Mouse (Mus musculus): ENCODE measurements around the gene Hoxb3. TPM values are rescaled to one million over a fixed set of nuclear protein-coding genes. Genes with fewer than 3 reads are reported as not detected.

Gene Hoxb3
- total RNA-seq, 2 experiments from 2014 or later: not detected

DNA sequence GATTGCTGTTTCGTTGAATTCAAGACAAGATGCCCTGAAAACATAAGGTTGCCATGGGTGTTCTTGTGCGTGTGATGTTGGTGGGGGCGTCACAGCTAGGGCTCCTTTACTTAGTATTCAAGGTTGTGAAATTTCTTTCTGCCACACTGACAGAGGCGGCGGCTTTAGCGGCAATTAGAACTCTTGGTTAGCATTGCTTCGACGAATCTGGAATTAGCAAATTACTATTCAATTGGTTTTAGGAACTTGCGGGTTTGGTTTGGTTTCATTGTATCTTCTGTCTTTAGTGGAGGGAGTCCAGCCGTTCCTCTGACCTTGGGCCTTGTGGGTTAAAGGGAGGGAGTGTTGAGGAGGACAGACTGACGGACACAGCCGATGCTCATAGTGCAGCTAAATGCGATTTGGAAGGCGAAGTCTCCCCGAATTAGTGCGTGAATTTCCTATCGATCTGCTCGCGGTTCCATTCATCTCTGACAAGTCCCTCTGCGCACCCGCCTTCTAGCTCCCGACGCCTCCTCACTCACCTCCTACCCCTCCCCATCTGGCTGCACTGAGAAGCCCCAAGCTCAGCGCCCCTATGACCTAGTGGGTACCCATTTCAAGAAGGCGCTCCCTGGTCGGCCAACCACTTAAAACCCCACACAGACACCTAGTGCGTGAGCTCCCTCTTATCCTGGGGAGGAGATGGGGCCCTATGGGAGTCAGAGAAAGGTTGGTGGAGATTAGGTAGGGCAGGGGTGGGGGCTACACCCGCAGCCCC lies 5.3 kb upstream of the Hoxb3 start, which contains the start of gene Hoxb4:
TSS of gene Hoxb4 (plus strand) at position 660 of the 760 bp plus-strand sequence.
- DNase-seq (ENCODE audit: low spot score in 2 of 2): no peak

DNA sequence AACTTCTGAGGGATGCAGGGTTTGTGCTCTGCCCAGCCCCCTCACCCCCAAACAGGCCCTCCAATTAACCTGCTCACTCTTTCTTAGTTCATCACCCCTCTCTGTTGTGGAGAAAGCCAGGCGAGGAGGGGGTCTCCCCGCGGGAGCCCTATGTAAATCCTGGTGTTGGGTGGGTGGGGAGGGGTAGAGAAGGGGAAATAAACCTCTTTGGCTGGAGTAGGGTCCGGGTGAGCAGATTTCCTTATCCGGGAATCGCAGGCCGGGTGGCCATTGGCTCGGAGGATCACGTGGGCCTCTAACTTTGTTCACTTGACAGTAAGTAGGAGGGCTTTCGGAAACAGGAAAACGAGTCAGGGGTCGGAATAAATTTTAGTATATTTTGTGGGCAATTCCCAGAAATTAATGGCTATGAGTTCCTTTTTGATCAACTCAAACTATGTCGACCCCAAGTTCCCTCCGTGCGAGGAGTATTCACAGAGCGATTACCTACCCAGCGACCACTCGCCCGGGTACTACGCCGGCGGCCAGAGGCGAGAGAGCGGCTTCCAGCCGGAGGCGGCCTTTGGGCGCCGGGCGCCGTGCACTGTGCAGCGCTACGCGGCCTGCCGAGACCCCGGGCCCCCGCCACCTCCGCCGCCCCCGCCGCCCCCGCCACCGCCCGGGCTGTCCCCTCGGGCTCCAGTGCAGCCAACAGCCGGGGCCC lies 4.6 kb upstream of the Hoxb3 start:
- DNase-seq (ENCODE audit: low spot score in 2 of 2): no peak

DNA sequence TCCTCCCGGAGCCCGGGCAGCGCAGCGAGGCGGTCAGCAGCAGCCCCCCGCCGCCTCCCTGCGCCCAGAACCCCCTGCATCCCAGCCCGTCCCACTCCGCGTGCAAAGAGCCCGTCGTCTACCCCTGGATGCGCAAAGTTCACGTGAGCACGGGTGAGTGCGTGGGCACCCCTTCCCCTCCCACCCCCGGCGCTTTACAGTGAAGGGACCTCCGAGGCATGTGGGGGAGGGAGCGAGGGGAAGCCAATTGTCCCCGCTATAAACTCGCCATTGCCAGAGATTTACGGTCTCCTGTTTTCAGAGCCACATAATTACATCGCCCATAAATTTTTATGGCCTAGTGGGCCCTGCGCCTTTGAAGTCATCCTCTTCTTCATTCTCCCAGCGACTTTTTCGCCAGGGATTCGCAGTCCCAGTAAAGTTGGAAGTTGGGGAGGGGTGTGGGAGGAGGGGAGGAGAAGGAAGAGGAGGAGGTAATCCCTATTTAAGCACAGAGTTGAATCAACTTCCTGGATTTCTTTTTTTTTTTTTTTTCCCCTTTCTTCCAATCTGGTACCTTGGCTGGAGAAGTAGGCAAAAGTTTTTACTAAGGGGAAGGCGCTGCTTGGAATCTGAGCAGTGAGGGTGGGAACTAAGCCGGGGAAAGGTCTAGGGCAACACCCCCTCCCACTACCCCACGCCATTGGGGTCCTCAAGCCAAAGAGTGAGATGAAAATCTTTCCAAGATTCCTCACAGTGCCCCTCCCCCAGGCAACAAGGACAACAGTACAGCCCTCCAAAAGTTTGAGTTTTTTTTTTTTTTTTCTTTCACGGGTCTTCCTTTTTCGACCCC lies 3.8 kb upstream of the Hoxb3 start:
- no peak for DNase-seq (ENCODE audit: low spot score in 2 of 2)

DNA sequence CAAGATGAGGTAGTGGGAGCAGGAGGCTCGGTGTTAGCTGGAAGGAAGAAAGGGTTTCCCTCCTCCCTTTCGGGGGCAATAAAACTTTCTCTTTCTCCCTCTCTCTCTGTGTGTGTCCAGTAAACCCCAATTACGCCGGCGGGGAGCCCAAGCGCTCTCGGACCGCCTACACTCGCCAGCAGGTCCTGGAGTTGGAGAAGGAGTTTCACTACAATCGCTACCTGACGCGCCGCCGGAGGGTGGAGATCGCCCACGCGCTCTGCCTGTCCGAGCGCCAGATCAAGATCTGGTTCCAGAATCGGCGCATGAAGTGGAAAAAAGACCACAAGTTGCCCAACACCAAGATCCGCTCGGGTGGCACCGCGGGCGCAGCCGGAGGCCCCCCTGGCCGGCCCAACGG lies 3.2 kb upstream of the Hoxb3 start:
- no peak for DNase-seq (ENCODE audit: low spot score in 2 of 2)

DNA sequence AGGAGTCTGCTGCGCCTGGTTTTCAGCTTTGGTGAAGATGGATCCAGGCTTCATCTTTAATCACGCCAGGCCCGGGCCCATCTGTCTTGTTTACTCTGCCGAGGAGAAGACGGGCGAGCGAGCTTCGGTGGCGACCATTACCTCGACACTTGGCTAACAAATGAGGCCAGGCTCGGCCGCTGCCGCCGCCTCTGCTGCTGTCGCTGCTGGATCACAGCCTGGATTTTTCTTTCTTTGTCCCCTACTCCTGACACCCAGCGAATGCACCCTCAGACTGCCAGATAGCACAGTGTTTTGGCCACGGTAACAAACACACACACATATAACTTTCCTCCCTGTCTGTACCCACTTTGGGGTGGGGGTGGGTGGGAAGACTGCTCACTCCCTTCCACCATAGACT lies 2.4 kb upstream of the Hoxb3 start:
- no peak for DNase-seq (ENCODE audit: low spot score in 2 of 2)

DNA sequence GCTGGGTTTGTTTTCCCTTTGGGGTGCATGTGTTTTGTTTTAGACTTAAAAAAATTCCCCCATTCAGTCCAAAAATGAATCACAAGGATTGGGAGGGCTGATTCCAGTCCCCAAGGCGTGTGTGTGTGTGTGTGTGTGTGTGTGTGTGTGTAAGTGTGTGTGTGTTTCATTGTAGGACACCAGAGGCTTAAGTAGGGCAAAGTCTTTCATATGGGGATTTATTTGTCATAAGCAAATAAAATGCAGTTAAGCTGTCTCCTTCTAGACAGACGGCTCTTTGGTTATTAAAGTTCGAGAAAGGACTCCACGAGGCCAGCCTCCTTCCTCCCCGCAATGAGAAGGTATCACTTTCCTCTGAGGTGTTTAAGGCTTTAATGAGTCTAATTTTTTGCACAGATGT lies 1.3 kb upstream of the Hoxb3 start:
- no peak for DNase-seq (ENCODE audit: low spot score in 2 of 2)

- DNase-seq (ENCODE audit: low spot score in 2 of 2): no peak
Observed at GRCm38 (mm10) chr11:96322738-96323137, 388 bp upstream of the Hoxb3 start.

- no peak for DNase-seq (ENCODE audit: low spot score in 2 of 2)
Observed at GRCm38 (mm10) chr11:96324125-96324524, 999 bp downstream of the Hoxb3 start.

- no peak for DNase-seq (ENCODE audit: low spot score in 2 of 2)
Observed at GRCm38 (mm10) chr11:96324965-96325364, 1.8 kb downstream of the Hoxb3 start.

DNA sequence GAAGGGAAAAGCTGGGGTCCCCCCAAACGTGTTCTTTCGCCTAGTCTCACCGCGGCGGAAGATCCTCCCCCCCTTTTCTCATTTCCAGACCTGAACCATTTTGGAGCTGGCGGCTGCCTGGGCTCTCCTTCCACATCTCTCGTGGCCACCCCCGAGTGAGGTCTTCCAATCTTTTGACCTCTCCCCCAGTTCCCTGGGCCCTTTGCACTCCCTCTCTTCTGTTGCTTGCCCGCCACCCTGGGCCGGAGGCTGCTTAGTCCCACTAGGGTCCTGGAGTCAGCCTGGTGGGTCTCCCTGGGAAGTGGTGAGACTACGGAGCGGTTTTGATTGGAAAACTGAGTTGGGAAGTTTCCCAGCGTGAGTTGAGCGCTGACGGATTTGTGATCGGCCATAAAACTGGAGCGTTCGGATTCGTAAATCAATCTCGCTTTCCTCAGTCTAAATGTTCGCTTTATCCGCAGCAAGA lies 2.7 kb downstream of the Hoxb3 start:
- no peak for DNase-seq (ENCODE audit: low spot score in 2 of 2)

DNA sequence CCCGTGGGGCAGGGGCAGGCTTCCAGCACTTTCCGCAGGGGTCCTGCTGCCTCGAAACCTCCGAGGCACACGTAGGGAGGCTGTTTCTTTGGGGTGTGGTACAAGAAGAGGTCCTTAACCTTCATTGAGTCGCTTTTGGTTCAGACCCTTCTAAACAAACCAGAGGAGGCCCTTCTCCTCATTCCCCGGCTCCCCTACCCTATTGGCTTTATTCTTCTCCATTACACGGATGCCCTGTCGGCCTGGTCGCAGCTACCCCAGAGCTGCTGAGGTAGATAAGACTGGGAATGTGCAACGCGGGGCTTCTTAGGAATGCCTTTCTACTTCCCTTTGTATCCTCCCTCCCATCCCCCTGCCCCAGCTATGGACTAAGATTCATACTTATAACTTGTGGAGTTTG lies 3.6 kb downstream of the Hoxb3 start:
- DNase-seq (ENCODE audit: low spot score in 2 of 2): no peak

- DNase-seq (ENCODE audit: low spot score in 2 of 2): no peak
Observed at GRCm38 (mm10) chr11:96327122-96327521, 4.0 kb downstream of the Hoxb3 start.

GRCm38 (mm10) chr11:96327750-96328149 lies 4.6 kb downstream of the Hoxb3 start:
- DNase-seq (ENCODE audit: low spot score in 2 of 2): no peak

- no peak for DNase-seq (ENCODE audit: low spot score in 2 of 2)
Observed at GRCm38 (mm10) chr11:96328605-96329004, 5.5 kb downstream of the Hoxb3 start.

GRCm38 (mm10) chr11:96332105-96332504 lies 9.0 kb downstream of the Hoxb3 start:
- no peak for DNase-seq (ENCODE audit: low spot score in 2 of 2)

DNA sequence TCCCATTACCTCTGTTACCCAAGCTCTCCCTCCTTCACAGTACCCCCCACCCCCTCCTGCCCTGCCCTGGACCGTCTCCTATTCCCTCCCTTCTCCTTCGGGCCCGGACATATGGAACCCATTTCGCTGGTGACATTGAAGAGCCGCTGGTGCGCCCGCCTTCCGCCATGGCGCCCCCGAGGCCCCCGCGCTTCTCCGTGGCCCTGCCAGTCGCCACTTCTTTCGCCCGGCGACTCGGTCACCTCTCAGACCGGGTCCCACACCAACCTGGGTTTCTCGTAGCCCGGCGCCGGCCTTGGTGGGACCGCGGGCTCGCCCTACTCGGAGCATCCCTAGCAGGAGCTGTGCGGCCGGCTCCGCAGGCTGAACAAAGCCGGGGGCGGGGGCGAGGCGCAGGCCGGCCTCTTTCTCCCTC lies 9.5 kb downstream of the Hoxb3 start:
- no peak for DNase-seq (ENCODE audit: low spot score in 2 of 2)

GRCm38 (mm10) chr11:96333241-96334001 lies 10.3 kb downstream of the Hoxb3 start:
- DNase-seq (ENCODE audit: low spot score in 2 of 2): no peak

DNA sequence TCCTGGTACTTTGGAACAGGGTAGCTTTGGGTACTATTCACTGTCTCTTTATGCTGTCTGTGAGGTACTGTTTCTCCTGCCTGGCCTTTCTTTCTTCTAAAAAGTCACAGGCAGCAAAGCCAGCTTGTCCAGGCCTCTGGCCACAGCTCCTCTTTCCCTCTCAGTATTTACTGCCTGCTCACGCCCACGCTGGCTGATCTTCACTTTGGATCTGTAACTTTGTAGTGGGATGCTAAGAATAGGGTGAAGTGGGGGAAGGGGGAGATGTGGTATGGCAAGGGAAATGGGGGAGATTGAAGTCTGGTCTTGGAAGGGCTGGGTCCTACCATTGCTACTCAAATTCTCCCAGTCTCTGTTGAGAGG lies 10.9 kb downstream of the Hoxb3 start:
- DNase-seq (ENCODE audit: low spot score in 2 of 2): no peak

- DNase-seq (ENCODE audit: low spot score in 2 of 2): no peak
Observed at GRCm38 (mm10) chr11:96334998-96335397, 11.9 kb downstream of the Hoxb3 start.

DNA sequence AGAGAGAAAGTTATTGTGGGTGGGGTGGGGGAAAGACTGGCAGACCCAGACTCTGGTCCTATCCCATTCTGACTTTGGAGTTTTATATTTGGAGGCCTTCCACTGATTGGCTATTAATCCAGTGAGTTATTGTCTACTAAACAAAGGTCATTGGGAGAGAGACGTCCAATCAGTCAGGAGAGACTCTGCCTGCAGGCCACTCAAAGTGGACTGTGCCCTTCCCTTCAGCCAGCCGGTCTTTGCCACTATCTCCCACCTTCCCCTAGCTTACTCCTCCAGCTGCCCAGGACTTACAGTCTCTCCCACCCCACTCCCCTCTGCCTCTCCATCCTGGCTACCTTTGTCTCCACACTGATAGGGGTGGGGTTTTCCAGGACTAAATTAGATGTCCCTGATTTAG lies 13.5 kb downstream of the Hoxb3 start:
- no peak for DNase-seq (ENCODE audit: low spot score in 2 of 2)

DNA sequence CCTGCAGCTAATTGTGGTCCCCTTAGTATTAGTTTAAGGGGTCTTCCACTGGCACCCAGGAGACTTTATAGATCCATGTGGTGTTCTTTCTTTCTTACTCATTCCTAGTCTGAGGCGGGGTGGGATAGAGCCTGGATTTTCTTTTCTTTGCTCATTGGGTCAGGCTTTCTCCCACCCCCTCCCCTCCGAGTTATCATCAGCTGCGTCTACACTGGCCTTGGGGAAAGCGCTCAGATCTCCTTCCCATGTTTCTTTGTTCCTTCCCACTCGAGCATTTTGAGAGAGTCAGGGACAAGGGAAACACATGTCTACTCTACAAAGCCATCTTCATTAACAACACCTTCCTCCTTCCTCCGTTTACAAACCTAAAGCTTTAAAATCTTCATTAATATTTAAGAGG lies 13.9 kb downstream of the Hoxb3 start:
- no peak for DNase-seq (ENCODE audit: low spot score in 2 of 2)

Data from layer of hippocampus, postnatal 14 days (tissue).